Mouse (Mus musculus): Measurements from ENCODE around the gene Lrig3. TPM values are rescaled to one million over a fixed set of nuclear protein-coding genes. Genes with fewer than 3 reads are reported as not detected.

The Lrig3 gene
- polyA plus RNA-seq, 1 experiment: 1.4 TPM

GRCm38 (mm10) chr10:125948842-125949474, 17.0 kb upstream of the Lrig3 start:
- Histone ChIP-seq H3K27ac (ENCODE audit: insufficient read depth, low read length) (no peak overlapping the region), H3K4me1 (ENCODE audit: control insufficient read depth, insufficient read depth, insufficient read length) (no peaks in the 10 kb centered on the region), H3K27me3 (ENCODE audit: control insufficient read depth, insufficient read depth, low read length) (no peaks in the 10 kb centered on the region), H3K36me3 (ENCODE audit: control insufficient read depth, insufficient read depth, low read length) (no peaks in the 10 kb centered on the region), H3K4me3 (ENCODE audit: extremely low read depth, insufficient read depth, insufficient read length) (no peak overlapping the region)
- no peak for DNase-seq (ENCODE audit: low read depth in 1 of 2, low spot score in 2 of 2)
- 73% methylated on average over 15 of the region's 15 CpGs for WGBS
- TF ChIP-seq POLR2A (IDR thresholded peaks at IDR 0.05; ENCODE audit: low read depth, low read length): no peak
- TF ChIP-seq CTCF (IDR thresholded peaks at IDR 0.05; ENCODE audit: extremely low read depth, insufficient read depth, insufficient read length, insufficient replicate concordance): no peak

- no peak for DNase-seq (ENCODE audit: low read depth in 1 of 2, low spot score in 2 of 2)
- H3K27me3 ChIP-seq (ENCODE audit: control insufficient read depth, insufficient read depth, low read length): no peaks in the 10 kb centered on the region
- no peaks in the 10 kb centered on the region for H3K4me1 ChIP-seq (ENCODE audit: control insufficient read depth, insufficient read depth, insufficient read length)
- H3K36me3 ChIP-seq (ENCODE audit: control insufficient read depth, insufficient read depth, low read length): no peaks in the 10 kb centered on the region
- 71% methylated on average over 5 of the region's 5 CpGs for WGBS
- H3K27ac ChIP-seq (ENCODE audit: insufficient read depth, low read length): no peak overlapping the region
- TF ChIP-seq CTCF (IDR thresholded peaks at IDR 0.05; ENCODE audit: extremely low read depth, insufficient read depth, insufficient read length, insufficient replicate concordance): no peak
- H3K4me3 ChIP-seq (ENCODE audit: extremely low read depth, insufficient read depth, insufficient read length): no peak overlapping the region
These were observed 14.3 kb upstream of the Lrig3 start for GRCm38 (mm10) chr10:125951633-125952032.

- 82% methylated on average over 7 of the region's 7 CpGs for WGBS
- Histone ChIP-seq H3K36me3 (ENCODE audit: control insufficient read depth, insufficient read depth, low read length) (no peaks in the 10 kb centered on the region), H3K27me3 (ENCODE audit: control insufficient read depth, insufficient read depth, low read length) (no peaks in the 10 kb centered on the region), H3K27ac (ENCODE audit: insufficient read depth, low read length) (no peak overlapping the region), H3K4me3 (ENCODE audit: extremely low read depth, insufficient read depth, insufficient read length) (no peak overlapping the region), H3K4me1 (ENCODE audit: control insufficient read depth, insufficient read depth, insufficient read length) (no peaks in the 10 kb centered on the region)
- no peak for DNase-seq (ENCODE audit: low read depth in 1 of 2, low spot score in 2 of 2)
- TF ChIP-seq POLR2A (IDR thresholded peaks at IDR 0.05; ENCODE audit: low read depth, low read length) (no peak), CTCF (IDR thresholded peaks at IDR 0.05; ENCODE audit: extremely low read depth, insufficient read depth, insufficient read length, insufficient replicate concordance) (no peak)
These were observed 11.6 kb upstream of the Lrig3 start for GRCm38 (mm10) chr10:125954343-125954742.

- H3K36me3 ChIP-seq (ENCODE audit: control insufficient read depth, insufficient read depth, low read length): no peaks in the 10 kb centered on the region
- no peak for DNase-seq (ENCODE audit: low read depth in 1 of 2, low spot score in 2 of 2)
- TF ChIP-seq CTCF (IDR thresholded peaks at IDR 0.05; ENCODE audit: extremely low read depth, insufficient read depth, insufficient read length, insufficient replicate concordance) (no peak), POLR2A (IDR thresholded peaks at IDR 0.05; ENCODE audit: low read depth, low read length) (no peak)
- no peaks in the 10 kb centered on the region for H3K4me1 ChIP-seq (ENCODE audit: control insufficient read depth, insufficient read depth, insufficient read length)
- H3K27ac ChIP-seq (ENCODE audit: insufficient read depth, low read length): no peak overlapping the region
- no peaks in the 10 kb centered on the region for H3K27me3 ChIP-seq (ENCODE audit: control insufficient read depth, insufficient read depth, low read length)
- no peak overlapping the region for H3K4me3 ChIP-seq (ENCODE audit: extremely low read depth, insufficient read depth, insufficient read length)
- 88% methylated on average over 12 of the region's 12 CpGs for WGBS
These were observed 11.0 kb upstream of the Lrig3 start for GRCm38 (mm10) chr10:125954747-125955530.

GRCm38 (mm10) chr10:125961411-125962107, 4.4 kb upstream of the Lrig3 start:
- no peak overlapping the region for H3K27ac ChIP-seq (ENCODE audit: insufficient read depth, low read length)
- no peaks in the 10 kb centered on the region; the same call in 1 of the 2 replicates for H3K4me1 ChIP-seq (ENCODE audit: control insufficient read depth, insufficient read depth, insufficient read length)
- no peak for TF ChIP-seq POLR2A (IDR thresholded peaks at IDR 0.05; ENCODE audit: low read depth, low read length)
- TF ChIP-seq CTCF (IDR thresholded peaks at IDR 0.05; ENCODE audit: extremely low read depth, insufficient read depth, insufficient read length, insufficient replicate concordance): no peak
- no peak overlapping the region for H3K4me3 ChIP-seq (ENCODE audit: extremely low read depth, insufficient read depth, insufficient read length)
- WGBS: 64% methylated on average over 9 of the region's 9 CpGs
- no peak for DNase-seq (ENCODE audit: low read depth in 1 of 2, low spot score in 2 of 2)
- no peaks in the 10 kb centered on the region for H3K36me3 ChIP-seq (ENCODE audit: control insufficient read depth, insufficient read depth, low read length)
- peaks cover 7% of the 10 kb centered on the region for H3K27me3 ChIP-seq (ENCODE audit: control insufficient read depth, insufficient read depth, low read length)

- Histone ChIP-seq H3K4me1 (ENCODE audit: control insufficient read depth, insufficient read depth, insufficient read length) (no peaks in the 10 kb centered on the region; the same call in 1 of the 2 replicates), H3K36me3 (ENCODE audit: control insufficient read depth, insufficient read depth, low read length) (no peaks in the 10 kb centered on the region), H3K27me3 (ENCODE audit: control insufficient read depth, insufficient read depth, low read length) (peaks cover 7% of the 10 kb centered on the region), H3K4me3 (ENCODE audit: extremely low read depth, insufficient read depth, insufficient read length) (no peak overlapping the region), H3K27ac (ENCODE audit: insufficient read depth, low read length) (no peak overlapping the region)
- no peak for TF ChIP-seq CTCF (IDR thresholded peaks at IDR 0.05; ENCODE audit: extremely low read depth, insufficient read depth, insufficient read length, insufficient replicate concordance)
- no peak for TF ChIP-seq POLR2A (IDR thresholded peaks at IDR 0.05; ENCODE audit: low read depth, low read length)
- DNase-seq (ENCODE audit: low read depth in 1 of 2, low spot score in 2 of 2): no peak
- 93% methylated on average over 3 of the region's 3 CpGs for WGBS
These were observed 1.3 kb upstream of the Lrig3 start for GRCm38 (mm10) chr10:125964709-125965108.

Data from spleen, adult 2 months (tissue).